Mouse (Mus musculus): ENCODE measurements around the gene Csmd2. TPM values are rescaled to one million over a fixed set of nuclear protein-coding genes. Genes with fewer than 3 reads are reported as not detected.
A peak's percentile ranks its signal among the peaks of the same experiment; 100 is the strongest.
"Not testable (repeated sequence)": the region's sequence is repeated elsewhere in the genome, so short reads cannot be mapped to it uniquely, and the experiment has no call there.

Csmd2 gene
- polyA plus RNA-seq, 1 experiment from 2014 or later = 0.05 TPM

- 71% methylated on average over 12 of the region's 12 CpGs for WGBS
- Histone ChIP-seq H3K36me3 (ENCODE audit: insufficient read depth, low read length) (0 out of 2 replicates have a peak, but pooled peaks cover 9% of the 10 kb centered on the region), H3K4me2 (replicated peaks; ENCODE audit: low read depth, low read length) (no peak overlapping the region), H3K27me3 (replicated peaks; ENCODE audit: insufficient read depth, low read length) (no peaks in the 10 kb centered on the region), H3K9me3 (ENCODE audit: low read length) (no peaks in the 10 kb centered on the region), H3K9ac (replicated peaks; ENCODE audit: low read depth) (no peak overlapping the region), H3K4me3 (ENCODE audit: low read depth, low read length) (no peak overlapping the region), H3K4me1 (ENCODE audit: insufficient read depth, low read depth, low read length) (no peaks in the 10 kb centered on the region), H3K27ac (ENCODE audit: low read length) (no peak overlapping the region)
- no peak for TF ChIP-seq EP300 (IDR thresholded peaks at IDR 0.05)
- no peak for TF ChIP-seq CTCF (IDR thresholded peaks at IDR 0.05)
- DNase-seq (ENCODE audit: low spot score) = no peak
- no peak for ATAC-seq
Measured at GRCm38 (mm10) chr4:128597801-128598560, 610.3 kb downstream of the Csmd2 start.

GRCm38 (mm10) chr4:128606586-128606985 is 618.9 kb downstream of the Csmd2 start:
- ATAC-seq (no peak), DNase-seq (ENCODE audit: low spot score) (no peak)
- no peaks in the 10 kb centered on the region for H3K9me3 ChIP-seq (ENCODE audit: low read length)
- H3K36me3 ChIP-seq (ENCODE audit: insufficient read depth, low read length) = peaks cover 8% of the 10 kb centered on the region; the same call in 1 of the 2 replicates
- 96% methylated on average over 7 of the region's 7 CpGs for WGBS
- H3K9ac ChIP-seq (replicated peaks; ENCODE audit: low read depth) = no peak overlapping the region
- no peak overlapping the region for H3K27ac ChIP-seq (ENCODE audit: low read length)
- no peaks in the 10 kb centered on the region for H3K27me3 ChIP-seq (replicated peaks; ENCODE audit: insufficient read depth, low read length)
- H3K4me1 ChIP-seq (ENCODE audit: insufficient read depth, low read depth, low read length) = no peaks in the 10 kb centered on the region; the same call in 1 of the 2 replicates
- no peak overlapping the region for H3K4me3 ChIP-seq (ENCODE audit: low read depth, low read length)
- TF ChIP-seq CTCF (IDR thresholded peaks at IDR 0.05) (no peak), EP300 (IDR thresholded peaks at IDR 0.05) (no peak)
- H3K4me2 ChIP-seq (replicated peaks; ENCODE audit: low read depth, low read length) = no peak overlapping the region

- 70% methylated on average over 11 of the region's 11 CpGs for WGBS
- TF ChIP-seq EP300 (IDR thresholded peaks at IDR 0.05) (no peak), CTCF (IDR thresholded peaks at IDR 0.05) (no peak)
- H3K9me3 ChIP-seq (ENCODE audit: low read length) = no peaks in the 10 kb centered on the region
- no peak overlapping the region for H3K4me2 ChIP-seq (replicated peaks; ENCODE audit: low read depth, low read length)
- no peaks in the 10 kb centered on the region; the same call in 1 of the 2 replicates for H3K4me1 ChIP-seq (ENCODE audit: insufficient read depth, low read depth, low read length)
- no peak for ATAC-seq
- no peak for DNase-seq (ENCODE audit: low spot score)
- H3K36me3 ChIP-seq (ENCODE audit: insufficient read depth, low read length) = no peaks in the 10 kb centered on the region; the same call in 1 of the 2 replicates
- H3K27me3 ChIP-seq (replicated peaks; ENCODE audit: insufficient read depth, low read length) = no peaks in the 10 kb centered on the region
- no peak overlapping the region for H3K4me3 ChIP-seq (ENCODE audit: low read depth, low read length)
- H3K27ac ChIP-seq (ENCODE audit: low read length) = no peak overlapping the region
- no peak overlapping the region for H3K9ac ChIP-seq (replicated peaks; ENCODE audit: low read depth)
Measured at GRCm38 (mm10) chr4:128607661-128608060, 620.0 kb downstream of the Csmd2 start.

- TF ChIP-seq CTCF (IDR thresholded peaks at IDR 0.05) = no peak
- no peak for TF ChIP-seq EP300 (IDR thresholded peaks at IDR 0.05)
Measured at GRCm38 (mm10) chr4:128609276-128609924, 621.7 kb downstream of the Csmd2 start.

GRCm38 (mm10) chr4:128609925-128610402 is 622.3 kb downstream of the Csmd2 start, which contains the start of gene Zscan20:
Zscan20 (minus strand) TSS chr4:128610098.
- Histone ChIP-seq H3K36me3 (ENCODE audit: insufficient read depth, low read length) (no peaks in the 10 kb centered on the region), H3K27me3 (replicated peaks; ENCODE audit: insufficient read depth, low read length) (no peaks in the 10 kb centered on the region), H3K4me2 (replicated peaks; ENCODE audit: low read depth, low read length) (peak within 1 kb of the TSS; percentile 74), H3K27ac (ENCODE audit: low read length) (peak within 1 kb of the TSS; percentile 33; the same call in 1 of the 2 replicates), H3K9me3 (ENCODE audit: low read length) (no peaks in the 10 kb centered on the region), H3K4me3 (ENCODE audit: low read depth, low read length) (peak within 1 kb of the TSS; percentile 55), H3K9ac (replicated peaks; ENCODE audit: low read depth) (0 out of 2 replicates have a peak within 1 kb of the TSS, but pooled peaks have one; percentile 12), H3K4me1 (ENCODE audit: insufficient read depth, low read depth, low read length) (no peaks in the 10 kb centered on the region; the same call in 1 of the 2 replicates)
- DNase-seq (ENCODE audit: low spot score) = peak; percentile 99
- peak; percentile 97 for ATAC-seq
- TF ChIP-seq EP300 (IDR thresholded peaks at IDR 0.05) (0 out of 2 replicates have a peak, but pooled peaks have one; percentile 40), CTCF (IDR thresholded peaks at IDR 0.05) (peak; percentile 43)
- WGBS = under 1% methylated on average over 24 of the region's 24 CpGs

More at GRCm38 (mm10) chr4:128609276-128609924, 621.7 kb downstream of the Csmd2 start:
- Histone ChIP-seq H3K27me3 (replicated peaks; ENCODE audit: insufficient read depth, low read length) (no peaks in the 10 kb centered on the region), H3K4me1 (ENCODE audit: insufficient read depth, low read depth, low read length) (no peaks in the 10 kb centered on the region; the same call in 1 of the 2 replicates), H3K9me3 (ENCODE audit: low read length) (no peaks in the 10 kb centered on the region), H3K27ac (ENCODE audit: low read length) (no peak overlapping the region), H3K4me2 (replicated peaks; ENCODE audit: low read depth, low read length) (peak overlapping the region; percentile 74), H3K36me3 (ENCODE audit: insufficient read depth, low read length) (no peaks in the 10 kb centered on the region), H3K9ac (replicated peaks; ENCODE audit: low read depth) (0 out of 2 replicates have a peak overlapping the region, but pooled peaks have one; percentile 12), H3K4me3 (ENCODE audit: low read depth, low read length) (peak overlapping the region; percentile 55)
- WGBS = 4% methylated on average over 27 of the region's 27 CpGs
- ATAC-seq (peak; percentile 14; the same call in 1 of the 2 replicates), DNase-seq (ENCODE audit: low spot score) (peak; percentile 32)

DNA sequence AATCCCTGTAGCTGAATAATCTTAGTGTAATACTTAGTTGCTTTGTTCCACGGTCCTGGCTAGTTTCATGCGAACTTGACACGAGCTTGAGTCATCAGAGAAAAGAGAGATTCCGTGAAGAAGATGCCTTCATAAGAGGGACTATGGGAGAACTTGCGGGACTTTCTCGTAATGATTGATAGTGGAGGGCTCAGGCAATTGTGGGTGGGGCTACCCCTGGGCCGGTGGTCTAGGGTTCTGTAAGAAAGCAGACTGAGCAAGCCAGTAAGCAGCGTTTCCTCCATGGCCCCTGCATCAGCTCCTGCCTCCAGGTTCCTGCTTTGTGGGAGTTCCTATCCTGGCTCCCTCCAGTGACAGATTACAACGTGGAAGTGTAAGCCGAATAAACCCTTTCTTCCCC is 623.0 kb downstream of the Csmd2 start:
- Histone ChIP-seq H3K27ac (ENCODE audit: low read length) (peak overlapping the region; percentile 33; the same call in 1 of the 2 replicates), H3K9ac (replicated peaks; ENCODE audit: low read depth) (no peak overlapping the region), H3K4me1 (ENCODE audit: insufficient read depth, low read depth, low read length) (no peaks in the 10 kb centered on the region; the same call in 1 of the 2 replicates), H3K4me2 (replicated peaks; ENCODE audit: low read depth, low read length) (peak overlapping the region; percentile 74), H3K27me3 (replicated peaks; ENCODE audit: insufficient read depth, low read length) (no peaks in the 10 kb centered on the region), H3K4me3 (ENCODE audit: low read depth, low read length) (no peak overlapping the region), H3K36me3 (ENCODE audit: insufficient read depth, low read length) (no peaks in the 10 kb centered on the region), H3K9me3 (ENCODE audit: low read length) (no peaks in the 10 kb centered on the region)
- ATAC-seq (no peak), DNase-seq (ENCODE audit: low spot score) (peak; percentile 10)
- WGBS = 24% methylated on average over 10 of the region's 10 CpGs
- TF ChIP-seq CTCF (IDR thresholded peaks at IDR 0.05) = no peak
- TF ChIP-seq EP300 (IDR thresholded peaks at IDR 0.05) = no peak

DNA sequence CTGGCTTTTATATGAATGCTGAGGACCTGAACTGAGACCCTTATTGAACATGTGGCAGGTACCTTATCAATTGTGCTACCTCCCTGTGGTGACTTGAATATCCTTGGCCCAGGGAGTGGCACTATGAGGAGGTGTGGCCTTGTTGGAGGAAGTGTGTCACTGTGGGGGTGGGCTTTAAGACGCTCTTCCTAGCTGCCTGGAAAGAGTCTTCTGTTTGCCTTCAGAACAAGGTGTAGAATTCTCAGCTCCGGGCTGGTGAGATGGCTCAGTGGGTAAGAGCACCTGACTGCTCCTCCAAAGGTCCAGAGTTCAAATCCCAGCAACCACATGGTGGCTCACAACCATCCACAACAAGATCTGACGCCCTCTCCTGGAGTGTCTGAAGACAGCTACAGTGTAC is 624.1 kb downstream of the Csmd2 start:
- DNase-seq (ENCODE audit: low spot score); H3K9ac ChIP-seq (replicated peaks; ENCODE audit: low read depth); H3K36me3 ChIP-seq (ENCODE audit: insufficient read depth, low read length); H3K27ac ChIP-seq (ENCODE audit: low read length); H3K9me3 ChIP-seq (ENCODE audit: low read length); H3K4me3 ChIP-seq (ENCODE audit: low read depth, low read length); H3K27me3 ChIP-seq (replicated peaks; ENCODE audit: insufficient read depth, low read length); H3K4me1 ChIP-seq (ENCODE audit: insufficient read depth, low read depth, low read length); ATAC-seq; H3K4me2 ChIP-seq (replicated peaks; ENCODE audit: low read depth, low read length): not testable (repeated sequence)
- WGBS = 77% methylated on average over 3 of the region's 3 CpGs
